Mouse (Mus musculus) bone marrow, adult 2 months (tissue): Measurements from ENCODE around the gene Tmem40. TPM values are rescaled to one million over a fixed set of nuclear protein-coding genes. Genes with fewer than 3 reads are reported as not detected.

Experiments used
- H3K27ac ChIP-seq: fragments of 200-500 bp; 2 replicates; pipeline ENCODE4 v1.5.1; 2012; ENCODE audit warnings: low read depth, mild to moderate bottlenecking, control low read depth, inconsistent platforms, low read length; ENCODE audit not compliant: control insufficient read depth, poor library complexity, insufficient read depth
- H3K4me1 ChIP-seq: fragments of 200-500 bp; 2 replicates; pipeline ENCODE4 v1.6.1; 2011; ENCODE audit warnings: low read length; ENCODE audit not compliant: control insufficient read depth, insufficient read depth
- H3K4me3 ChIP-seq: fragments of 200-500 bp; replicated peaks from 2 replicates; pipeline ENCODE3; 2011; ENCODE audit warnings: mild to moderate bottlenecking, low read depth, low read length, control low read depth; ENCODE audit not compliant: control insufficient read depth
- CTCF ChIP-seq: fragments of 200-500 bp; IDR thresholded peaks from 2 replicates; pipeline ENCODE4 v1.5.1; 2011; ENCODE audit warnings: low read length, control low read depth; ENCODE audit not compliant: control insufficient read depth, insufficient read depth
- POLR2A ChIP-seq: fragments of 200-500 bp; IDR thresholded peaks from 2 replicates; pipeline ENCODE4 v1.6.1; 2011; ENCODE audit warnings: low read depth, mild to moderate bottlenecking, control low read depth, low read length, borderline replicate concordance; ENCODE audit not compliant: control insufficient read depth
- WGBS: fragments of 180-500 bp; shearing (Covaris S2); methylation state at CpG from one replicate; pipeline ENCODE4 v1.1.7; 2018; 5-methylcytosine and 5-hydroxymethylcytosine counted together
- polyA plus RNA-seq: library from polyadenylated mRNA; stranded (reverse); fragments of >200 nt; gene quantifications from 2 replicates; pipeline ENCODE4 v1.2.4, GENCODE M21; 2011; ENCODE audit warnings: low replicate concordance; ENCODE audit not compliant: missing spikeins, insufficient read depth, insufficient read length

Gene Tmem40
- polyA plus RNA-seq, 1 experiment: 84.4 TPM

DNA sequence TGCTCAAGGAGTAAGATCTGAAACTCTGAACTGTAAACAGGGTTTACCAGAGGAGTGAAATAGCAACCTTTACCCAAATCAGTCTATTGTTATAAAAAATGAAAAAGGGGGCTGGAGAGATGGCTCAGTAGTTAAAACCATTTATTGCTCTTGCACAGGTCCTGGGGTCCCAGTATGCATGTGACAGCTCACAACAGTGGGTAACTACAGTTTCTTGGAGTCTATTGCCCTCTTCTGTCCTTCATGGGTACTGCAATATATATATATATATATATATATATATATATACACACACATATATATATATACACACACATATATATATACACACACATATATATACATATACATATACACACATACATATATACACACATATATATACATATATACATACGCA is 10.4 kb upstream of the Tmem40 start:
- no peak overlapping the region for H3K4me3 ChIP-seq
- 73% methylated on average over 1 of the region's 1 CpGs for WGBS
- H3K27ac ChIP-seq: no peak overlapping the region
- TF ChIP-seq POLR2A (no peak), CTCF (0 out of 2 replicates have a peak, but pooled peaks have one; percentile 21)
- H3K4me1 ChIP-seq: no peaks in the 10 kb centered on the region; the same call in 1 of the 2 replicates

DNA sequence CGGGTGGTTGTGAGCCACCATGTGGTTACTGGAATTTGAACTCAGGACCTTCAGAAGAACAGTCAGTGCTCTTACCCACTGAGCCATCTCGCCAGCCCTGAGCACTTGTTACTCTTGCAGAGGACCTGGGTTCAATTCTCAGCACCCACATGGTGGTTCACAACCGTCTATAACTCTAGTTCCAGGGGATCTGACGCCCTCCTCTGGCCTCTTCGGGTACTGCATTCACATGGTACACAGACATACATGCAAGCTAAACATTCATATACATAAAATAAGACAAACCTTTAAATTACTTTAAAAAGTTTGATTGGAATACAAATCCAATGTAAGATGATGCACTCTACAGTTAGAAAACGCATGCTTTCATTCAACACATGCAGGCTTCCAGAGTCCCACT is 10.0 kb upstream of the Tmem40 start:
- TF ChIP-seq POLR2A (no peak), CTCF (no peak)
- no peak overlapping the region for H3K27ac ChIP-seq
- WGBS: 75% methylated on average over 6 of the region's 6 CpGs
- H3K4me3 ChIP-seq: no peak overlapping the region
- H3K4me1 ChIP-seq: no peaks in the 10 kb centered on the region; the same call in 1 of the 2 replicates

DNA sequence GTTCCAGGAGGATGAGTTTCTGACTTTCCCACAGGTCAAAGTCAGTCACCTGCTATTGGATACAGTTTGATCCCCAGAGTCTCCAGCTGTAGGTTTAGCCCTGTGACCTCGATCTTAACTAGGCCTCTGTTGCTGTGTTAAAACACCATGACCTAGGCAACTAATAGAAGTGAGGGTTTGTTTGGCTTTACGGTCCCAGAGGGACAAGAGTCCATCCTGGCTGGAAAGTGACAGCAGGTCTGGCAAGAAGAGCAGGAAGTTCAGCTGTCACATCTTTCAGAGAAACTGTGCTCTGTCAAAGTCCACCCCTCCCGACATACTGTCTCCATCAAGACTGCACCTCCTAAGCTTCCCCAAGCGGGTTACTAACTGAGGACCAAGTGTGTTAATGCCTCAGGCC is 8.6 kb upstream of the Tmem40 start:
- Histone ChIP-seq H3K27ac (no peak overlapping the region; the same call in 1 of the 2 replicates), H3K4me1 (peaks cover 1% of the 10 kb centered on the region), H3K4me3 (no peak overlapping the region)
- TF ChIP-seq CTCF (no peak), POLR2A (no peak)
- 77% methylated on average over 4 of the region's 4 CpGs for WGBS

DNA sequence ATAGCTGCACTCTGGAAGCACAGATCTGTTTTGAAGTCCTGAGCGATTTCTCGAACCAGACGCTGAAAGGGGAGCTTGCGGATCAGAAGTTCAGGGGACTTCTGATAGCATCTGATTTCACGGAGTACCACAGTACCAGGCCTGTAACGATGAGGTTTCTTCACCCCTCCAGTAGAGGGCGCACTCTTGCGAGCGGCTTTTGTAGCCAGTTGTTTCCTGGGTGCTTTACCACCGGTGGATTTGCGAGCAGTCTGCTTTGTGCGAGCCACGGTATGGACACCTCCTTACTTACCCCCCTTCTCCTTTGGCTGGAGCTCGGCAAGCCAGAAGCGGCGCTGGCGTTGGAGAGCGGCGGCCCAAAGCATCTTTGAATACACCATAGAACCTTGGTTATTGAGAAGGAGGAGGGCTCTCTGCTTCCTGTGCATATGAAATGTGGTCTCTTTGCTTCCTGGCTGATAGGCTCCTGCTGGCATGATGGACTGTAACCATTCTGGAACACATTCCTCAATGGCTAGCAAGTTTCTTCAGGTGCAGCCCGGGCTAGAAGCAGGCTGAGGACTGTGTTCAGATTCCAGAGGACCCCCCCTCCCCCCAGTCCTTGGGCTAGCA is 8.0 kb upstream of the Tmem40 start:
- WGBS: 41% methylated on average over 20 of the region's 20 CpGs
- Histone ChIP-seq H3K4me3 (no peak overlapping the region), H3K4me1 (peaks cover 3% of the 10 kb centered on the region), H3K27ac (no peak overlapping the region)
- peak; percentile 25; the same call in 1 of the 2 replicates for TF ChIP-seq CTCF
- no peak for TF ChIP-seq POLR2A

DNA sequence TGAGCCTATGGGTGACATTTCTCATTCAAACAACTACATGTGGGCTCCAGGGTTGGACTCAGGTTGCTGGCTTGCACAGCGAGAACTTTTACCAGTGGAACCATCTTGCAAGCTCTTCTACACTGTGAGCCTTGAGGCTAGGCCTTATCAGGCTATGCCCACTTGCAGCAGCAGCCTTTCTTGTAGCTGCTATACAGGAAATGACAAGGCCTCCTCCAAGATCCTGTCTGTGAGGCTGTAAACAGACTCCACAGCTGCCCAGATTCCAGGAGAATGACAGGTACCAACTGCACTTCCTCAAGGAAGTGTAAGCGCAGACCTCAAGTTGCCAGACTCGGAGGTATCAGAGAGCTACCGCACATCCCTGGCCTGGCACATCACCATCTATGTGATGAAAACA is 6.0 kb upstream of the Tmem40 start:
- WGBS: 21% methylated on average over 4 of the region's 4 CpGs
- no peak overlapping the region for H3K27ac ChIP-seq
- no peak overlapping the region for H3K4me3 ChIP-seq
- peaks cover 4% of the 10 kb centered on the region for H3K4me1 ChIP-seq
- no peak for TF ChIP-seq POLR2A
- no peak for TF ChIP-seq CTCF

DNA sequence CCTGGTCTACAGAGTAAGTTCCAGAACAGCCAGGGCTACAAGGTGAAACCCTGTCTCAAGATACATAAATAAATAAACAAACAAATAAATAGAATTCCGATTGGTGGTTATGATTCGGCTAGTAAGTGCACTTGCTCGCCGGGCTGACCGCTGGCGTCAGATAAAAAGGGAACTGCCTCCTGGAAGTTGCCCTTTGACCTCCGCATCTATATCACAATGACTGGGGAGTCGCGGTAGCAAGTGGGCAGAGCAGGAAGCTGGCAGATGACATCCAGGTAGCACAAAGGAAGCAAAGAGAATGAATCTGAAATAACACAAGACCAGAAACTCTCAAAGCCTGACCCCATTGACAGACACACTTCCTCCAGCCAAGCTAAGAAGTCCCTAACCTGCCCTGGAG is 5.1 kb upstream of the Tmem40 start:
- H3K4me3 ChIP-seq: no peak overlapping the region
- H3K27ac ChIP-seq: no peak overlapping the region
- H3K4me1 ChIP-seq: peaks cover 4% of the 10 kb centered on the region
- TF ChIP-seq POLR2A (no peak), CTCF (no peak)
- WGBS: 29% methylated on average over 9 of the region's 9 CpGs

DNA sequence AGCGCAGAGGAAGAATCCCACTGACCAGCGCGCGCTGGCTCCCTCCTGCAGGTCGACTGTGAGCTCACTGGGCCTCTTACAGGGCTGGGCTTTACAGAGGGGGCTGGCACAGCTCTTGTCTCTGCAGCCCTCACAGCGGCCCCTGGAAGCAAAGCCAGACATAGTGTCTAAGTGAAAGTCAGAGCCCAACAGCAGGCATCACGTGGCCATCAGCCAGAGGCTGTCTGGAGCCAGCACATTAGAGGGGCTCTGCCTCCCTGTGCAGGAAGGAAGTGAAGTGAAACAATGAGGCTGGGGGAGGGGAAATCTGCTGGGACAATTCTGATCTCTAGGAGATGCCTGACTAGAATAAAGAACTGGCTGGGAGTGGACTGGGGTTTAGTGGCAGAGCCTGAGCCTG is 2.0 kb upstream of the Tmem40 start:
- H3K4me3 ChIP-seq: no peak overlapping the region
- TF ChIP-seq CTCF (no peak), POLR2A (peak; percentile 17; the same call in 1 of the 2 replicates)
- H3K4me1 ChIP-seq: peaks cover 9% of the 10 kb centered on the region
- 5% methylated on average over 7 of the region's 7 CpGs for WGBS
- peak overlapping the region; percentile 73 for H3K27ac ChIP-seq

DNA sequence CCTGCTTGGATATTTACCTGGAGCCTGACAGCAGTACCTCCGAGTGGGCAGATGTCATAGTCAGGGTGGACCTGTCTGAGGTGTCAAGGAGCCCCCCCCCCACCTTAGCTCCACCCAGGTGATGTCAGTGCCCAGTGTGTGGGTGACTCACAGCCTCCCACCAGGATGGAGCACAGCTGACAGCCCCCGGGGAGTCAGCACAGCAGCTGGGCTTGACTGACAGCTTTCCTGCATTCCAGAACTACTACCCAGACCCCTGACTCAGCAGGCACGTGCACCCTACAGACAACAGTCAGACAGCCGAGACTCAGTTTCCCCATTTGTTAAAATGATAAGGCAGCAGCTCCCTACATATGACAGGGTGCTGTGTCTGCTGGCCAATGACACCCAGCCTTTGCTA is 1.2 kb downstream of the Tmem40 start:
- Histone ChIP-seq H3K27ac (peak overlapping the region; percentile 73), H3K4me3 (no peak overlapping the region), H3K4me1 (peaks cover 9% of the 10 kb centered on the region)
- no peak for TF ChIP-seq POLR2A
- TF ChIP-seq CTCF: no peak
- 41% methylated on average over 4 of the region's 4 CpGs for WGBS

DNA sequence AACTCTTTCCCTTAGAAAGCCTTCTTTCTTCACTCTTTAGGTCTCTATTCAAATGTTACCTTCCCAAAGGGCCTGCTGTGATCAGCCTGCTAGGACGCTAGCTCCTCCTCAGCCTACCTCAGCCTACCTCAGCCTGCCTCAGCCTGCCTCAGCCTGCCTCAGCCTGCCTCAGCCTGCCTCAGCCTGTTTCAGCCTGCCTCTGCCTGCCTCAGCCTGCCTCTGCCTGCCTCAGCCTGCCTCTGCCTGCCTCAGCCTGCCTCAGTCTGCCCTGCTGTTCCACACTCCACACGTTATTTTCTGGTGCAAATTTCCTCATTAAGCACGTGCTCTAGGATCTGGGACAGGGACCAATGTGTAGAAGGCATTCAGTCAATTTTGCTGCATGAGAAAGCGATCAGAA is 2.1 kb downstream of the Tmem40 start:
- H3K27ac ChIP-seq: peak overlapping the region; percentile 73
- no peak overlapping the region for H3K4me3 ChIP-seq
- 71% methylated on average over 4 of the region's 4 CpGs for WGBS
- TF ChIP-seq POLR2A (no peak), CTCF (no peak)
- H3K4me1 ChIP-seq: peaks cover 6% of the 10 kb centered on the region
